Mouse (Mus musculus) myocyte (in vitro differentiated cells): ENCODE measurements around the gene Pced1a. TPM values are rescaled to one million over a fixed set of nuclear protein-coding genes. Genes with fewer than 3 reads are reported as not detected.

ENCODE experiments used
- H3K27me3 ChIP-seq: one replicate; pipeline ENCODE4 v1.6.1; 2011; ENCODE audit not compliant: control insufficient read depth, insufficient read depth, insufficient read length
- H3K36me3 ChIP-seq: one replicate; pipeline ENCODE4 v1.6.1; 2011; ENCODE audit not compliant: control insufficient read depth, insufficient read depth
- H3K4me2 ChIP-seq: one replicate; pipeline ENCODE4 v1.6.1; 2011; ENCODE audit warnings: low read depth, control low read depth
- H3K4me3 ChIP-seq: one replicate; pipeline ENCODE4 v1.5.1; 2011; ENCODE audit warnings: mild to moderate bottlenecking, control low read depth, moderate library complexity
- H3K79me2 ChIP-seq: one replicate; pipeline ENCODE4 v1.6.1; 2011; ENCODE audit not compliant: control insufficient read depth, insufficient read depth
- H3ac ChIP-seq: one replicate; pipeline ENCODE4 v1.6.1; 2011; ENCODE audit not compliant: control insufficient read depth, insufficient read length
- CEBPB ChIP-seq: IDR thresholded peaks from 2 replicates; pipeline ENCODE4 v1.6.1; 2011; ENCODE audit warnings: mild to moderate bottlenecking, moderate library complexity; ENCODE audit not compliant: poor library complexity, insufficient read depth, severe bottlenecking
- E2F4 ChIP-seq: IDR thresholded peaks from one replicate; pipeline ENCODE4 v1.6.1; 2011; ENCODE audit warnings: mild to moderate bottlenecking, control low read depth, moderate library complexity; ENCODE audit not compliant: insufficient read depth
- MAX ChIP-seq: IDR thresholded peaks from one replicate; pipeline ENCODE4 v1.6.1; 2011; ENCODE audit warnings: low read depth, mild to moderate bottlenecking, control low read depth
- MYOD1 ChIP-seq, 3 experiments: IDR thresholded peaks; one replicate each; pipeline ENCODE4 v1.6.1; 2011; ENCODE audit warnings: control low read depth in 2 of 3, low read depth in 2 of 3, mild to moderate bottlenecking in 2 of 3, moderate library complexity in 1 of 3; ENCODE audit not compliant: insufficient read length in 2 of 3, control insufficient read depth in 1 of 3
- MYOG ChIP-seq, 3 experiments: IDR thresholded peaks; one replicate each; pipeline ENCODE4 v1.6.1; 2011; ENCODE audit warnings: control low read depth in 2 of 3, low read depth in 2 of 3, mild to moderate bottlenecking in 2 of 3; ENCODE audit not compliant: insufficient read length in 2 of 3, control insufficient read depth in 1 of 3, insufficient read depth in 1 of 3
- POLR2A ChIP-seq: IDR thresholded peaks from one replicate; pipeline ENCODE4 v1.6.1; 2011; ENCODE audit warnings: low read depth, mild to moderate bottlenecking, control low read depth, moderate library complexity; ENCODE audit not compliant: insufficient read length
- POLR2AphosphoS2 ChIP-seq: IDR thresholded peaks from one replicate; pipeline ENCODE4 v1.6.1; 2011; ENCODE audit warnings: low read depth, control low read depth; ENCODE audit not compliant: insufficient read length
- REST ChIP-seq: IDR thresholded peaks from one replicate; pipeline ENCODE4 v1.6.1; 2011; ENCODE audit warnings: mild to moderate bottlenecking, control low read depth, moderate library complexity; ENCODE audit not compliant: insufficient read depth, insufficient read length
- SRF ChIP-seq: IDR thresholded peaks from one replicate; pipeline ENCODE4 v1.6.1; 2011; ENCODE audit warnings: low read depth; ENCODE audit not compliant: control insufficient read depth, insufficient read length
- TCF12 ChIP-seq: IDR thresholded peaks from one replicate; pipeline ENCODE4 v1.6.1; 2011; ENCODE audit warnings: mild to moderate bottlenecking, control low read depth; ENCODE audit not compliant: poor library complexity, insufficient read depth, severe bottlenecking
- TCF3 ChIP-seq: IDR thresholded peaks from one replicate; pipeline ENCODE4 v1.6.1; 2011; ENCODE audit warnings: low read depth, control low read depth; ENCODE audit not compliant: insufficient read length
- USF1 ChIP-seq: IDR thresholded peaks from one replicate; pipeline ENCODE4 v1.6.1; 2011; ENCODE audit warnings: low read depth, mild to moderate bottlenecking, control low read depth, moderate library complexity
- polyA plus RNA-seq: library from polyadenylated mRNA; unstranded; fragments of >200 nt; fragmentation: generic; extraction: Trizol; gene quantifications from one replicate; pipeline ENCODE4 v1.2.1, GENCODE M21; 2012; ENCODE audit warnings: missing spikeins

The Pced1a gene
- polyA plus RNA-seq, 1 experiment = 10.9 TPM

- Histone ChIP-seq H3K4me3 (no peak overlapping the region), H3K4me2 (no peak overlapping the region), H3ac (no peak overlapping the region), H3K27me3 (peaks cover 31% of the 10 kb centered on the region), H3K79me2 (no peaks in the 10 kb centered on the region), H3K36me3 (no peaks in the 10 kb centered on the region)
- no peak for TF ChIP-seq USF1
- no peak for TF ChIP-seq TCF12
- TF ChIP-seq POLR2A = no peak
- TF ChIP-seq MAX = no peak
- TF ChIP-seq MYOG (IDR thresholded peaks at IDR 0.05; ENCODE audit: control insufficient read depth in 1 of 3, insufficient read depth in 1 of 3, insufficient read length in 2 of 3, low read depth in 2 of 3) = no peak
- TF ChIP-seq SRF = no peak
- no peak for TF ChIP-seq TCF3
Measured at GRCm38 (mm10) chr2:130400046-130400445, 24.5 kb downstream of the Pced1a start.

GRCm38 (mm10) chr2:130398091-130398490 lies 26.4 kb downstream of the Pced1a start:
- no peaks in the 10 kb centered on the region for H3K36me3 ChIP-seq
- H3ac ChIP-seq = no peak overlapping the region
- H3K4me2 ChIP-seq = no peak overlapping the region
- TF ChIP-seq REST = no peak
- TF ChIP-seq MAX = no peak
- TF ChIP-seq SRF = no peak
- no peak for TF ChIP-seq POLR2A
- TF ChIP-seq MYOG (IDR thresholded peaks at IDR 0.05; ENCODE audit: control insufficient read depth in 1 of 3, insufficient read depth in 1 of 3, insufficient read length in 2 of 3, low read depth in 2 of 3) = no peak
- no peak for TF ChIP-seq E2F4
- TF ChIP-seq CEBPB = no peak
- TF ChIP-seq MYOD1 (IDR thresholded peaks at IDR 0.05; ENCODE audit: control insufficient read depth in 1 of 3, insufficient read length in 2 of 3, low read depth in 2 of 3) = no peak
- no peak for TF ChIP-seq USF1
- no peak for TF ChIP-seq TCF12
- TF ChIP-seq POLR2AphosphoS2 = no peak
- TF ChIP-seq TCF3 = no peak
- peaks cover 36% of the 10 kb centered on the region for H3K27me3 ChIP-seq
- H3K79me2 ChIP-seq = no peaks in the 10 kb centered on the region
- H3K4me3 ChIP-seq = no peak overlapping the region

- no peaks in the 10 kb centered on the region for H3K36me3 ChIP-seq
- no peak for TF ChIP-seq POLR2A
- no peak for TF ChIP-seq E2F4
- TF ChIP-seq MYOD1 (IDR thresholded peaks at IDR 0.05; ENCODE audit: control insufficient read depth in 1 of 3, insufficient read length in 2 of 3, low read depth in 2 of 3) = no peak
- TF ChIP-seq POLR2AphosphoS2 = no peak
- no peak for TF ChIP-seq SRF
- no peak for TF ChIP-seq REST
- no peak for TF ChIP-seq MYOG (IDR thresholded peaks at IDR 0.05; ENCODE audit: control insufficient read depth in 1 of 3, insufficient read depth in 1 of 3, insufficient read length in 2 of 3, low read depth in 2 of 3)
- no peak for TF ChIP-seq TCF12
- TF ChIP-seq USF1 = no peak
- TF ChIP-seq MAX = no peak
- no peak for TF ChIP-seq CEBPB
- no peak for TF ChIP-seq TCF3
- H3K79me2 ChIP-seq = no peaks in the 10 kb centered on the region
- no peak within 1 kb of the TSS for H3K4me2 ChIP-seq
- H3K27me3 ChIP-seq = peaks cover 36% of the 10 kb centered on the region
- no peak within 1 kb of the TSS for H3ac ChIP-seq
- no peak within 1 kb of the TSS for H3K4me3 ChIP-seq
Measured at GRCm38 (mm10) chr2:130397186-130397985, 27.1 kb downstream of the Pced1a start, which contains the start of gene Cpxm1. Gene Cpxm1 (minus strand): TSS chr2:130397574.

- H3ac ChIP-seq = no peak overlapping the region
- no peak overlapping the region for H3K4me2 ChIP-seq
- no peaks in the 10 kb centered on the region for H3K79me2 ChIP-seq
- no peak overlapping the region for H3K4me3 ChIP-seq
- no peak for TF ChIP-seq POLR2A
- TF ChIP-seq REST = no peak
- TF ChIP-seq TCF12 = no peak
- no peak for TF ChIP-seq MYOD1 (IDR thresholded peaks at IDR 0.05; ENCODE audit: control insufficient read depth in 1 of 3, insufficient read length in 2 of 3, low read depth in 2 of 3)
- no peak for TF ChIP-seq TCF3
- H3K27me3 ChIP-seq = peaks cover 42% of the 10 kb centered on the region
- no peaks in the 10 kb centered on the region for H3K36me3 ChIP-seq
Measured at GRCm38 (mm10) chr2:130395696-130396095, 28.8 kb downstream of the Pced1a start.

GRCm38 (mm10) chr2:130392836-130393235 lies 31.7 kb downstream of the Pced1a start:
- H3K79me2 ChIP-seq = no peaks in the 10 kb centered on the region
- H3K27me3 ChIP-seq = peaks cover 48% of the 10 kb centered on the region
- no peak overlapping the region for H3ac ChIP-seq
- H3K4me2 ChIP-seq = no peak overlapping the region
- TF ChIP-seq CEBPB (no peak), REST (no peak), MYOG (IDR thresholded peaks at IDR 0.05; ENCODE audit: control insufficient read depth in 1 of 3, insufficient read depth in 1 of 3, insufficient read length in 2 of 3, low read depth in 2 of 3) (no peak), MAX (no peak), USF1 (no peak), SRF (no peak), POLR2AphosphoS2 (no peak), E2F4 (no peak), TCF3 (no peak), MYOD1 (IDR thresholded peaks at IDR 0.05; ENCODE audit: control insufficient read depth in 1 of 3, insufficient read length in 2 of 3, low read depth in 2 of 3) (no peak), POLR2A (no peak), TCF12 (no peak)
- no peaks in the 10 kb centered on the region for H3K36me3 ChIP-seq
- H3K4me3 ChIP-seq = no peak overlapping the region
